Mouse (Mus musculus) heart, postnatal 0 days (tissue): ENCODE measurements around the gene Neurod2. TPM values are rescaled to one million over a fixed set of nuclear protein-coding genes. Genes with fewer than 3 reads are reported as not detected.
A peak's percentile ranks its signal among the peaks of the same experiment; 100 is the strongest.

Source experiments
- ATAC-seq: fragments of 200-750 bp; cut with Nextera tagmentation; 2 replicates; pipeline ENCODE4 v1.8.0; 2017; ENCODE audit warnings: low read depth, moderate number of reproducible peaks, moderate library complexity; ENCODE audit not compliant: insufficient read depth
- DNase-seq: peaks from one replicate; pipeline ENCODE4 v3.0.0-alpha.2; 2016; ENCODE audit warnings: low spot score
- H3K27ac ChIP-seq: fragments of 300-500 bp; sonication (generic); 2 replicates; pipeline ENCODE4 v1.5.1; 2014; ENCODE audit warnings: low read depth, mild to moderate bottlenecking
- H3K27me3 ChIP-seq: fragments of 300-500 bp; sonication (generic); 2 replicates; pipeline ENCODE4 v1.6.1; 2014; ENCODE audit warnings: low read length, mixed read lengths; ENCODE audit not compliant: control insufficient read depth, insufficient read depth
- H3K36me3 ChIP-seq: fragments of 300-500 bp; sonication (generic); replicated peaks from 2 replicates; pipeline ENCODE4 v1.6.1; 2014; ENCODE audit warnings: low read length, mixed read lengths; ENCODE audit not compliant: control insufficient read depth, insufficient read depth
- H3K4me1 ChIP-seq: fragments of 300-500 bp; sonication (generic); 2 replicates; pipeline ENCODE4 v1.6.1; 2014; ENCODE audit warnings: antibody characterized with exemption; ENCODE audit not compliant: control insufficient read depth, insufficient read depth
- H3K4me2 ChIP-seq: fragments of 300-500 bp; sonication (generic); 2 replicates; pipeline ENCODE4 v1.6.1; 2014; ENCODE audit warnings: low read depth, mild to moderate bottlenecking, low read length, moderate library complexity
- H3K4me3 ChIP-seq: fragments of 300-500 bp; sonication (generic); 2 replicates; pipeline ENCODE4 v1.5.1; 2014; ENCODE audit warnings: low read depth, low read length
- H3K9ac ChIP-seq: fragments of 300-500 bp; sonication (generic); replicated peaks from 2 replicates; pipeline ENCODE4 v1.6.1; 2014; ENCODE audit warnings: low read depth, low read length, mixed read lengths
- H3K9me3 ChIP-seq: fragments of 300-500 bp; sonication (generic); replicated peaks from 2 replicates; pipeline ENCODE4 v1.6.1; 2016; ENCODE audit warnings: low read length; ENCODE audit not compliant: control insufficient read depth
- CTCF ChIP-seq: IDR thresholded peaks from 2 replicates; pipeline ENCODE4 v1.5.1; 2016; ENCODE audit warnings: antibody characterized with exemption, control low read depth, low read depth
- EP300 ChIP-seq: IDR thresholded peaks from 2 replicates; pipeline ENCODE4 v1.6.1; 2016; ENCODE audit warnings: antibody characterized with exemption, low read depth
- WGBS: fragments of 180-500 bp; shearing (Covaris S2); extraction: QIAGEN DNeasy Blood & Tissue Kit; methylation state at CpG from one replicate; pipeline ENCODE4 v1.1.7; 2014; 5-methylcytosine and 5-hydroxymethylcytosine counted together
- polyA plus RNA-seq: library from polyadenylated mRNA; unstranded; fragments of >200 nt; fragmentation: Nextera tagmentation; extraction: Ambion mirVana; gene quantifications from 2 replicates; pipeline ENCODE4 v1.2.1, GENCODE M21; 2015
- total RNA-seq: library from RNA; depleted of rRNA; stranded (reverse); fragments of >200 nt; gene quantifications from 2 replicates; pipeline ENCODE4 v1.2.3, GENCODE M21; 2014; ENCODE audit warnings: low replicate concordance

The Neurod2 gene
- total and polyA plus RNA-seq, 2 experiments from 2014 or later = not detected

GRCm38 (mm10) chr11:98372406-98372805 is 43.0 kb upstream of the Neurod2 start:
- H3K27ac ChIP-seq = no peak overlapping the region
- H3K9me3 ChIP-seq = no peaks in the 10 kb centered on the region
- peaks cover 20% of the 10 kb centered on the region for H3K36me3 ChIP-seq
- TF ChIP-seq CTCF (peak; percentile 92), EP300 (no peak)
- ATAC-seq (peak; percentile 22; the same call in 1 of the 2 replicates), DNase-seq (peak; percentile 68)
- 10% methylated on average over 2 of the region's 2 CpGs for WGBS
- no peaks in the 10 kb centered on the region for H3K27me3 ChIP-seq
- H3K4me1 ChIP-seq = peaks cover 46% of the 10 kb centered on the region
- H3K9ac ChIP-seq = no peak overlapping the region
- no peak overlapping the region for H3K4me3 ChIP-seq
- no peak overlapping the region for H3K4me2 ChIP-seq

GRCm38 (mm10) chr11:98371556-98372240 is 42.2 kb upstream of the Neurod2 start:
- Histone ChIP-seq H3K4me3 (no peak overlapping the region), H3K4me2 (no peak overlapping the region), H3K9me3 (no peaks in the 10 kb centered on the region), H3K9ac (no peak overlapping the region; the same call in 1 of the 2 replicates), H3K36me3 (peaks cover 13% of the 10 kb centered on the region), H3K4me1 (peaks cover 42% of the 10 kb centered on the region), H3K27ac (no peak overlapping the region), H3K27me3 (no peaks in the 10 kb centered on the region)
- no peak for TF ChIP-seq CTCF
- no peak for TF ChIP-seq EP300
- ATAC-seq (no peak), DNase-seq (peak; percentile 5)
- WGBS = 56% methylated on average over 10 of the region's 10 CpGs

GRCm38 (mm10) chr11:98370588-98370987 is 41.1 kb upstream of the Neurod2 start:
- H3K4me2 ChIP-seq = no peak overlapping the region
- no peak overlapping the region for H3K9ac ChIP-seq
- TF ChIP-seq CTCF = no peak
- no peak for TF ChIP-seq EP300
- no peak overlapping the region for H3K4me3 ChIP-seq
- 97% methylated on average over 2 of the region's 2 CpGs for WGBS
- H3K27me3 ChIP-seq = no peaks in the 10 kb centered on the region
- H3K27ac ChIP-seq = no peak overlapping the region
- DNase-seq (no peak), ATAC-seq (no peak)
- peaks cover 2% of the 10 kb centered on the region; the same call in 1 of the 2 replicates for H3K36me3 ChIP-seq
- H3K4me1 ChIP-seq = peaks cover 41% of the 10 kb centered on the region
- H3K9me3 ChIP-seq = no peaks in the 10 kb centered on the region

- Histone ChIP-seq H3K4me1 (peaks cover 29% of the 10 kb centered on the region), H3K4me3 (no peak overlapping the region), H3K9me3 (no peaks in the 10 kb centered on the region), H3K36me3 (no peaks in the 10 kb centered on the region), H3K9ac (no peak overlapping the region), H3K27ac (no peak overlapping the region), H3K4me2 (no peak overlapping the region), H3K27me3 (no peaks in the 10 kb centered on the region)
- ATAC-seq = no peak
- peak; percentile 5 for DNase-seq
- TF ChIP-seq CTCF (no peak), EP300 (no peak)
- 55% methylated on average over 6 of the region's 6 CpGs for WGBS
Observed at GRCm38 (mm10) chr11:98369337-98369736, 39.9 kb upstream of the Neurod2 start.

- no peak for TF ChIP-seq CTCF
- no peak for TF ChIP-seq EP300
- H3K27me3 ChIP-seq = no peaks in the 10 kb centered on the region
- H3K4me3 ChIP-seq = no peak overlapping the region
- H3K4me1 ChIP-seq = peaks cover 22% of the 10 kb centered on the region
- peak overlapping the region; percentile 64 for H3K27ac ChIP-seq
- 54% methylated on average over 7 of the region's 7 CpGs for WGBS
- peak; percentile 34 for DNase-seq
- no peaks in the 10 kb centered on the region for H3K9me3 ChIP-seq
- no peaks in the 10 kb centered on the region for H3K36me3 ChIP-seq
- ATAC-seq = peak; percentile 44; the same call in 1 of the 2 replicates
- no peak overlapping the region for H3K9ac ChIP-seq
- H3K4me2 ChIP-seq = no peak overlapping the region
Observed at GRCm38 (mm10) chr11:98367863-98368186, 38.4 kb upstream of the Neurod2 start.
